Mouse (Mus musculus): ENCODE measurements at regions not wholly inside any gene's neighbourhood (a gene's known extent, or its start where the extent isn't known, plus 50 kb on each side); places are given as distances from the start of the nearest gene placed in this dataset.

DNA sequence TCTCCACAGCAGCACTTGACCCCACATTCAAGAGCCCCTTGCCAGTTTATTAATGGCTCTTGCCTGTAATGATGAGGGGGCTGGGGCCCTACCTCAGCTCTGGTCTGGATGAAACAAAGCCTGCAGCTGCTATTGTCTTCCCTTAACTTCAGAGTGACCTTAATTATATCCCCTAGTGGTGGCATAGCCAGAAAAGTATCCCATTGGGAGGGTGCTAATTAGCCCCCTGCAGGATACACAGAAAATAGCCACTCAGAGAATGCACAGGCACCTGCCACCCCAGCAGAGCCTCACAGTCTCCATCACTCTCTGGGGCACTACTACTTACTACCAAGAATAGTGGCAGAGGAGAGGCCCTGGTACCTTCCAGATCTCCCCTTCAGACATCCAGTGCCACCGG is 150.0 kb downstream of the Zfp706 start:
- TF ChIP-seq POLR2A (IDR thresholded peaks at IDR 0.05; ENCODE audit: borderline replicate concordance, control insufficient read depth, low read depth, low read length) (no peak), CTCF (IDR thresholded peaks at IDR 0.05; ENCODE audit: control insufficient read depth, insufficient read depth, low read length) (no peak)

Data from bone marrow, adult 2 months (tissue).